9 mouse cellular contexts compared by ENCODE assay signal in the genomic region with DNA sequence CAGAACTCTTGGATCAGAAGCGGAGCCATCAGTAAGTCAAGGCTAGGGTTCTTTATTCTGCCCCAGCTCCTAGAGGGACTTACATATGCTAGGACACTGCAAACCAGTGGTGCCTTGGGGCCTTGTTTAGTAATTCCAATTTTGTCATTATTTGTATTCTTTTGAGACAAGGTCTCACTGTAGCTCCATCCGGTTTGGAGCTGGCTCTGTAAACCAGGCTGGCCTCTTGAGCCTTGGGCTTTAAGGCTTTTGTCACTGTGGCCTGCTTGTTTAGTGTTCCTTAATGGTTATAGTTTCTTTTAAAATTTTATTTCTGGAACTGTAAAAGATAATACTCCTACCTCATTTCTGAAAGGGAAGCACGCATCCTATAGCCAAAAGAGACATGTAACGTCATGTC. TPM values are rescaled to one million over a fixed set of nuclear protein-coding genes. Genes with fewer than 3 reads are reported as not detected.
DNase-seq lines count a peak whose midpoint lies in the region; ATAC-seq and TF ChIP-seq lines count a peak whose summit lies in the region.
"Had no signal": no experiment of that assay in that cellular context is flagged by ENCODE, and none has a peak within 500 bp of the region (broad histone marks: within the 10 kb centered on the region; RNA-seq: fewer than 3 reads in every experiment).

No protein-coding gene starts in this region.

- H3K36me3 ChIP-seq in spleen, adult 2 months (ENCODE audit: control insufficient read depth, insufficient read depth, low read length): peaks cover 13% of the 10 kb centered on the region
- peaks cover 29% of the 10 kb centered on the region for H3K36me3 ChIP-seq in liver, embryonic 15.5 days (replicated peaks)

- no peak for ATAC-seq in liver, embryonic 15.5 days (ENCODE audit: insufficient read depth)

- no peak for TF ChIP-seq CTCF in spleen, adult 2 months (IDR thresholded peaks at IDR 0.05; ENCODE audit: extremely low read depth, insufficient read depth, insufficient read length, insufficient replicate concordance)

- TF ChIP-seq POLR2A in spleen, adult 2 months (IDR thresholded peaks at IDR 0.05; ENCODE audit: low read depth, low read length): no peak

- H3K4me3 ChIP-seq in spleen, adult 2 months (ENCODE audit: extremely low read depth, insufficient read depth, insufficient read length): no peak overlapping the region
- peak overlapping the region; percentile 93; the same call in 1 of the 2 replicates for H3K4me3 ChIP-seq in liver, embryonic 15.5 days (replicated peaks)

- DNase-seq in heart, adult 11 months: peak; percentile 64
- no peak for DNase-seq in heart, adult 8-10 months (ENCODE audit: low spot score)
- no peak for DNase-seq in spleen, adult 2 months (ENCODE audit: low read depth in 1 of 2, low spot score in 2 of 2)
- no peak for DNase-seq in spleen, postnatal 4 days (ENCODE audit: low spot score in 2 of 2)
- DNase-seq in urinary bladder, adult 2 months (ENCODE audit: low spot score): no peak
- DNase-seq in spleen, postnatal 36 days (ENCODE audit: low spot score in 2 of 2): no peak
- no peak for DNase-seq in thymus, adult 18-20 months
- DNase-seq: lung, postnatal 14 days had no signal

- H3K27me3 ChIP-seq in spleen, adult 2 months (ENCODE audit: control insufficient read depth, insufficient read depth, low read length): no peaks in the 10 kb centered on the region
- H3K27me3 ChIP-seq in liver, embryonic 15.5 days: no peaks in the 10 kb centered on the region

- H3K9ac ChIP-seq in liver, embryonic 15.5 days: no peak overlapping the region

- H3K27ac ChIP-seq in spleen, adult 2 months (ENCODE audit: insufficient read depth, low read length): peak overlapping the region; percentile 45; the same call in 1 of the 2 replicates
- H3K27ac ChIP-seq in liver, embryonic 15.5 days (replicated peaks): no peak overlapping the region

- WGBS in spleen, adult 2 months: 62% methylated on average over 4 of the region's 4 CpGs
- WGBS in liver, embryonic 15.5 days (ENCODE audit: insufficient replicate concordance): 79% methylated on average over 4 of the region's 4 CpGs

- H3K9me3 ChIP-seq in liver, embryonic 15.5 days (replicated peaks): no peaks in the 10 kb centered on the region

- H3K4me2 ChIP-seq in liver, embryonic 15.5 days: peak overlapping the region; percentile 88

- peaks cover 10% of the 10 kb centered on the region for H3K4me1 ChIP-seq in spleen, adult 2 months (ENCODE audit: control insufficient read depth, insufficient read depth, insufficient read length)
- H3K4me1 ChIP-seq in liver, embryonic 15.5 days (replicated peaks): peaks cover 46% of the 10 kb centered on the region

RNA-seq across cellular contexts. Expression of a gene that starts 2.4 kb away (rescaled TPM):
- total RNA-seq in heart, adult 8-10 months (2022): 10 to 100 TPM; 26.4 to 29.2 (median 27.7) TPM
- polyA plus RNA-seq in spleen, adult 2 months (2012; rRNA removed): 38.3 and 121 TPM in 2 replicates
- 7.4 and 8.9 TPM in 2 replicates for polyA plus RNA-seq in liver, embryonic 15.5 days (2015; fragmentation: Nextera tagmentation; extraction: Ambion mirVana)
- 45.0 and 57.4 TPM in 2 replicates for polyA plus RNA-seq in urinary bladder, adult 2 months (2012; rRNA removed)
